Mouse (Mus musculus) kidney, adult 2 months (tissue): Measurements from ENCODE around the gene Tm9sf2. TPM values are rescaled to one million over a fixed set of nuclear protein-coding genes. Genes with fewer than 3 reads are reported as not detected.

Source experiments
- DNase-seq: peaks from one replicate; pipeline ENCODE4 v3.0.0; 2021
- H3K27ac ChIP-seq: fragments of 200-500 bp; 2 replicates; pipeline ENCODE4 v1.5.1; 2012; ENCODE audit warnings: low read depth, low read length, control low read depth, inconsistent platforms; ENCODE audit not compliant: insufficient read depth
- H3K27me3 ChIP-seq: fragments of 200-500 bp; replicated peaks from 2 replicates; pipeline ENCODE4 v1.6.1; 2012; ENCODE audit warnings: mild to moderate bottlenecking, moderate library complexity, low read length, inconsistent platforms; ENCODE audit not compliant: control insufficient read depth, insufficient read depth
- H3K36me3 ChIP-seq: fragments of 200-500 bp; 2 replicates; pipeline ENCODE4 v1.6.1; 2012; ENCODE audit warnings: mild to moderate bottlenecking, moderate library complexity, low read length, inconsistent platforms; ENCODE audit not compliant: control insufficient read depth, insufficient read depth
- H3K4me1 ChIP-seq: fragments of 200-500 bp; 2 replicates; pipeline ENCODE4 v1.6.1; 2011; ENCODE audit warnings: low read length; ENCODE audit not compliant: control insufficient read depth, insufficient read depth
- H3K4me3 ChIP-seq: fragments of 200-500 bp; 2 replicates; pipeline ENCODE4 v1.5.1; 2011; ENCODE audit warnings: mild to moderate bottlenecking, low read depth, low read length, control low read depth; ENCODE audit not compliant: insufficient read depth
- CTCF ChIP-seq: fragments of 200-500 bp; conservative IDR thresholded peaks from 2 replicates; pipeline ENCODE4 v1.5.1; 2011; ENCODE audit warnings: low read depth, mild to moderate bottlenecking, control low read depth, low read length, moderate library complexity, mixed read lengths; ENCODE audit not compliant: insufficient read depth, insufficient read length
- POLR2A ChIP-seq: fragments of 200-500 bp; IDR thresholded peaks from one replicate; pipeline ENCODE4 v1.6.1; 2011; ENCODE audit warnings: low read depth, low read length, control low read depth
- WGBS: fragments of 180-500 bp; shearing (Covaris S2); methylation state at CpG from one replicate; pipeline ENCODE4 v1.1.7; 2018; 5-methylcytosine and 5-hydroxymethylcytosine counted together
- polyA plus RNA-seq: library from polyadenylated mRNA; depleted of rRNA; stranded (reverse); fragments of >200 nt; gene quantifications from 2 replicates; pipeline ENCODE4 v1.2.3, GENCODE M21; 2012; rRNA removed

Gene Tm9sf2
- polyA plus RNA-seq, 1 experiment = 136 TPM

- H3K36me3 ChIP-seq = no peaks in the 10 kb centered on the region
- DNase-seq = peak; percentile 82
- H3K27ac ChIP-seq = no peak overlapping the region
- H3K4me3 ChIP-seq = no peak overlapping the region
- no peak for TF ChIP-seq POLR2A
- no peaks in the 10 kb centered on the region for H3K4me1 ChIP-seq
- H3K27me3 ChIP-seq = no peaks in the 10 kb centered on the region
- WGBS = 56% methylated on average over 5 of the region's 5 CpGs
Observed at GRCm38 (mm10) chr14:122189901-122190300, 83.1 kb downstream of the Tm9sf2 start.

DNA sequence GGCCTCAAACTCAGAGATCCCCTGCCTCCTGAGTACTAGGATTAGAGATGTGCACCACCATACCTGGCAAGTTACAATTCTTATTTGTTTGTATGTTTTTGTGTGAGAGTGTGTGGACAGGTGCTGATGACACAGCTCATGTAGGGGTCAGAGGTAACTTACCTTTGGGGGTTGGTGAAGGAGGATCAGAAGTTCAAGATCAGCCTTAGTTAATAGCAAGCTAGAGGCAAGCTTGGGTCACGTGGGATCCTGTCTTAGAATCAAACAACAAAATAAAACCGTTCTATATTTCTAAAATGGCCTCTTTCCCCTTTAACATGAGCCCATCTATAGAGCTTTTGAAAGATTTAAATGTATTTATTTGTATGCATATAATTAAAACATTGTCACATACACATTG, 83.7 kb downstream of the Tm9sf2 start:
- Histone ChIP-seq H3K36me3 (no peaks in the 10 kb centered on the region), H3K27ac (no peak overlapping the region), H3K4me1 (no peaks in the 10 kb centered on the region), H3K27me3 (no peaks in the 10 kb centered on the region), H3K4me3 (no peak overlapping the region)
- no peak for TF ChIP-seq CTCF
- no peak for TF ChIP-seq POLR2A
- 21% methylated on average over 2 of the region's 2 CpGs for WGBS
- DNase-seq = peak; percentile 40

DNA sequence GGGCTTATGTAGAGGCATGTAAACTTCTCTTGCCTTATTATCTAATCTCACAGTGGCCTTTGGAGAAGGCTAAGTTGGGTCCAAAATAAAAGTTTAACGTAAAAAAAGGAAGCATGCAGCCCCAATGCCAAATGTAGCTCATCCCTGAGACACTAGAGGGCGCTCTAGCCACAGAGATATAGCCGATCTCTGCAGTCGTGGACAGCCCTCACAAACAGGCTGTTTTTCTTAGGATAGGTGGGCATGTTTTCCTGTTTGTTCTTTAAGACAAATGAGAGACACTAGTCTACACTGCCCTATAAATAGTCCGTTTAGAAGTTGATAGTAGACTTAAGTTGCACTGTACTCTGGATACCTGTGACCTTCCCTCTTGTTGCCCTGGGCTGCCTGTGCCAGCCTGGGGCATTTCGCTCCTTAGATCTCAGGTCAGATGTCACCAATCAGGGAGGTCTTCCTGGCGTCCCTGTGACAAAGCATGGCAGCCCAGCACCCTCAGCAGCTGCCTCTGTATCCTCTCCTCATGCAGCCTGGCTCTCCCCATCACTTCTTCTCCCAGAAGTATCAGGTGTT, 84.2 kb downstream of the Tm9sf2 start:
- 14% methylated on average over 7 of the region's 7 CpGs for WGBS
- Histone ChIP-seq H3K36me3 (no peaks in the 10 kb centered on the region), H3K27ac (no peak overlapping the region), H3K4me3 (no peak overlapping the region), H3K27me3 (no peaks in the 10 kb centered on the region), H3K4me1 (no peaks in the 10 kb centered on the region)
- DNase-seq = peak; percentile 71
- TF ChIP-seq CTCF (peak; percentile 90), POLR2A (no peak)

DNA sequence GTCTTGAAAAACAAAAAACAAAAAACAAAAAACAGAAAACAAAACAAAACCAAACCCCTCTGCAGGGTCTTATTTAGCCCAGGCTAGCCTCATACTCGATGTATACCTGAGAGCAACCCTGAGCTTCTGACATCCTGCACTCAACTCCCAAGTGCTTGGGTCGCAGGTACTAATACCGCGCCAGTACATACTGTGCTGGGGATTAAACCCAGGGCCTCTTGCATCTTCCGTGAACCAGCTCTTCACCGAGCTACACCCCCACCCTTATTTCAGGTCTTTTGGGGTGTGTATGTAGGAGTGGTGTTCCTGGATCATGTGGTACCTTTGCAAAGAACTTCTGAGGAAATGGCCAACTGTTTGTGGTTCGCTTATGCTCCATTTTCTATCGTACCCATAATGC, 87.8 kb downstream of the Tm9sf2 start:
- H3K27ac ChIP-seq = no peak overlapping the region
- H3K4me3 ChIP-seq = no peak overlapping the region
- TF ChIP-seq POLR2A (no peak), CTCF (no peak)
- no peaks in the 10 kb centered on the region for H3K4me1 ChIP-seq
- no peak for DNase-seq
- no peaks in the 10 kb centered on the region for H3K36me3 ChIP-seq
- no peaks in the 10 kb centered on the region for H3K27me3 ChIP-seq
- 97% methylated on average over 8 of the region's 8 CpGs for WGBS

- WGBS = 88% methylated on average over 6 of the region's 6 CpGs
- no peak for DNase-seq
- Histone ChIP-seq H3K4me1 (no peaks in the 10 kb centered on the region), H3K27me3 (no peaks in the 10 kb centered on the region), H3K27ac (no peak overlapping the region), H3K36me3 (no peaks in the 10 kb centered on the region), H3K4me3 (no peak overlapping the region)
- TF ChIP-seq POLR2A (no peak), CTCF (no peak)
Observed at GRCm38 (mm10) chr14:122196851-122197250, 90.0 kb downstream of the Tm9sf2 start.

DNA sequence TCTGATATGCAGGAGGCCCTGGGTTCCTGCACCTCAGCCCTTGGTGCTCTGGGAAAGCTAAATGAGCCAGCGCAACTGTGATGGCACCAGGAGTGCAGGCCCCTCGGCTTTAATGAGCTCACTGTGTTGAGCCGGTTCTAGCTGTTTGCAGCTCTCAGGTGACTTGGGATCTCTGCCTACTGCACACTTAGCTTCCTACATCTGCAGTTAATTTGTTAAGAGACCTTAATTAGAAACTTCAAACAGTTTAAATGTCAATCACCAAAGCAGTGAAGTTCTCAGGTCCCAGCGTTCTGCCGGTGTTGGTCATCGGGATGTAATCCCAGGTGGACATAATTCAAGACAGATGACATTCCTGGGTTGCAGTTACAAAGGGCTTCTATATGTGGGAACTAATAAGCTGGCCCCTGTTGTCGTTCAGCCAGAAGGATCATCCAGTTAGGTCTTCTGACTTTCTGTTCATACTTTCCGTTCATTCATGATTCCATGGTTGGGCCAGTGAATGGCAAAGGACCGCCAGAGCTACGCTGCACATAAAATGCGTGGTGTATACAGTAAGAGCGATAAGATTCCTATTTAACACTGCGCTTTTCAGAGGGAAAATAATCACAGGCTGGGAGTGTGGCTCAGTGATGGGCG, 93.5 kb downstream of the Tm9sf2 start:
- Histone ChIP-seq H3K27ac (no peak overlapping the region), H3K27me3 (no peaks in the 10 kb centered on the region), H3K4me3 (no peak overlapping the region), H3K4me1 (no peaks in the 10 kb centered on the region), H3K36me3 (no peaks in the 10 kb centered on the region)
- 73% methylated on average over 14 of the region's 14 CpGs for WGBS
- DNase-seq = no peak
- no peak for TF ChIP-seq POLR2A

GRCm38 (mm10) chr14:122209177-122209576, 102.3 kb downstream of the Tm9sf2 start:
- Histone ChIP-seq H3K4me1 (no peaks in the 10 kb centered on the region), H3K4me3 (no peak overlapping the region), H3K27me3 (no peaks in the 10 kb centered on the region), H3K36me3 (no peaks in the 10 kb centered on the region), H3K27ac (no peak overlapping the region)
- no peak for TF ChIP-seq POLR2A
- no peak for TF ChIP-seq CTCF
- WGBS = 85% methylated on average over 5 of the region's 5 CpGs
- no peak for DNase-seq

Other genes with a start within 250 kb of the Tm9sf2 start
- gene Ubac2, start 228.4 kb upstream of the Tm9sf2 start, polyA plus RNA-seq = 69.3 and 71.6 TPM in 2 replicates
- gene Gpr18, start 191.3 kb upstream of the Tm9sf2 start, polyA plus RNA-seq = 0.83 and 3.5 TPM in 2 replicates
- gene Gpr183, start 141.8 kb upstream of the Tm9sf2 start, polyA plus RNA-seq = 0.65 and 1.7 TPM in 2 replicates
- 0.18 TPM in 1 of 2 replicates, not detected in the other for gene Timm8a2, start 72.4 kb upstream of the Tm9sf2 start, polyA plus RNA-seq
- gene Clybl, start 74.7 kb downstream of the Tm9sf2 start, polyA plus RNA-seq = 62.1 and 66.7 TPM in 2 replicates